In the genomic region with DNA sequence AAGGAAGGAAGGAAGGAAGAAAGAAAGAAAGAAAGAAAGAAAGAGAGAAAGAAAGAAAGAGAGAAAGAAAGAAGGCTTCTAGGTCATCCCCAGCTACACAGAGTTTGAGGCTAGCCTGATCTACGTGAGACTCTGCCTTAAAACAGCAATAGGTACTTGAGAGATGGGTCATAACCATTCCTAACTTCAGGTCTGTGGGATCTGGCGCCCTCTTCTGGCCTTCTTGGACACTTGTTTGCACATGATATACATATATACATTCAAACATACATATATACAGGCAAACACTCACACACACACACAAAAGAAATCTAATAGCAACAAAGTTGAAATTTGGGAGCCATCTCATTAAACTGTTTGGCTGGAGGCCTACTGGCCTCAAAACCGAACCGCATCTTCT, we compare ENCODE assay signal across 9 mouse cellular contexts. TPM values are rescaled to one million over a fixed set of nuclear protein-coding genes. Genes with fewer than 3 reads are reported as not detected.
DNase-seq lines count a peak whose midpoint lies in the region; ATAC-seq and TF ChIP-seq lines count a peak whose summit lies in the region.
"Had no signal": no experiment of that assay in that cellular context is flagged by ENCODE, and none has a peak within 500 bp of the region (broad histone marks: within the 10 kb centered on the region; RNA-seq: fewer than 3 reads in every experiment).

No protein-coding gene starts in this region.

- no peak for TF ChIP-seq EP300 in CH12.LX (IDR thresholded peaks at IDR 0.05; ENCODE audit: low read length)

- TF ChIP-seq POLR2A in kidney, adult 2 months (IDR thresholded peaks at IDR 0.05; ENCODE audit: low read depth, low read length) = no peak
- TF ChIP-seq POLR2A in CH12.LX (IDR thresholded peaks at IDR 0.05; ENCODE audit: low read depth, low read length) = no peak

- no peak overlapping the region for H3K4me2 ChIP-seq in CH12.LX (ENCODE audit: insufficient read depth, low read depth, poor library complexity, severe bottlenecking)
- H3K4me2 ChIP-seq: heart, embryonic 12.5 days had no signal

- intact Hi-C loops in heart, postnatal 10 days (cut with DNase I) = no loop called here

- H3K36me3 ChIP-seq in kidney, adult 2 months (ENCODE audit: control insufficient read depth, insufficient read depth, low read length) = no peaks in the 10 kb centered on the region
- no peaks in the 10 kb centered on the region for H3K36me3 ChIP-seq in CH12.LX (replicated peaks in 1 of 2; ENCODE audit: control insufficient read depth in 1 of 2, insufficient read depth in 1 of 2, low read length in 1 of 2)
- H3K36me3 ChIP-seq: heart, embryonic 12.5 days had no signal

- peaks cover 15% of the 10 kb centered on the region for H3K9me3 ChIP-seq in CH12.LX (replicated peaks; ENCODE audit: low read length)
- H3K9me3 ChIP-seq: heart, embryonic 12.5 days had no signal

- ATAC-seq in granulocyte monocyte progenitor cell, adult 5-6 weeks (replicated peaks; ENCODE audit: poor library complexity, severe bottlenecking) = no peak

- no peak overlapping the region for H3K9ac ChIP-seq in CH12.LX (ENCODE audit: insufficient read depth, low read depth)
- H3K9ac ChIP-seq: heart, embryonic 12.5 days had no signal

- in situ Hi-C loops in CH12.LX (cut with MboI; ENCODE audit: low pct_ligation_motif_present, low pct_unique_long_range_greater_than_20kb, low sequenced_read_pairs) = no loop called here

- no peaks in the 10 kb centered on the region for H3K79me2 ChIP-seq in CH12.LX (replicated peaks; ENCODE audit: control insufficient read depth, extremely low read depth, insufficient read depth, poor library complexity, severe bottlenecking)

- peak; percentile 41 for TF ChIP-seq RAD21 in CH12.LX (IDR thresholded peaks at IDR 0.05; ENCODE audit: low read depth, low read length)

- DNase-seq in kidney, adult 2 months = peak; percentile 29
- no peak for DNase-seq in kidney, adult 18-20 months
- DNase-seq in 416B (ENCODE audit: low read depth) (peak; percentile 78), CH12.LX (ENCODE audit: extremely low read depth) (peak; percentile 32)
- DNase-seq in c-Kit-positive CD71-positive TER-119-positive erythroid progenitor cells, embryonic 14.5 days (ENCODE audit: low spot score) = peak; percentile 45
- no peak for DNase-seq in heart, postnatal 10 days

- H3K4me1 ChIP-seq in kidney, adult 2 months (ENCODE audit: control insufficient read depth, insufficient read depth, low read length) = no peaks in the 10 kb centered on the region; the same call in 1 of the 2 replicates
- H3K4me1 ChIP-seq in CH12.LX (ENCODE audit: control insufficient read depth in 1 of 2, insufficient read depth in 2 of 2) = no peaks in the 10 kb centered on the region

- H3K27me3 ChIP-seq in kidney, adult 2 months (replicated peaks; ENCODE audit: control insufficient read depth, insufficient read depth, low read length) = no peaks in the 10 kb centered on the region
- H3K27me3 ChIP-seq in CH12.LX (replicated peaks) = peaks cover 3% of the 10 kb centered on the region

- H3K27ac ChIP-seq in kidney, adult 2 months (ENCODE audit: insufficient read depth, low read depth, low read length) = no peak overlapping the region
- no peak overlapping the region for H3K27ac ChIP-seq in CH12.LX (ENCODE audit: insufficient read depth, low read depth)

- dilution Hi-C loops in CH12.LX (cut with MboI; ENCODE audit: extremely low pct_ligation_motif_present, extremely low pct_unique_long_range_greater_than_20kb, low sequenced_read_pairs) = no loop called here

- WGBS in kidney, adult 2 months = 81% methylated on average over 4 of the region's 4 CpGs

- peak; percentile 40 for TF ChIP-seq CTCF in kidney, adult 2 months (conservative IDR thresholded peaks at IDR 0.05; ENCODE audit: insufficient read depth, insufficient read length, low read depth, low read length)
- TF ChIP-seq CTCF in CH12.LX (conservative IDR thresholded peaks at IDR 0.05 in 1 of 2, IDR thresholded peaks at IDR 0.05 in 1 of 2; ENCODE audit: low read depth in 2 of 2, low read length in 2 of 2) = peak; percentile 15 to 57; a peak in 2 of 4 replicates

- H3K4me3 ChIP-seq in kidney, adult 2 months (ENCODE audit: insufficient read depth, low read depth, low read length) = no peak overlapping the region
- no peak overlapping the region for H3K4me3 ChIP-seq in CH12.LX (replicated peaks in 1 of 3; ENCODE audit: low read depth in 2 of 3, low read length in 2 of 3, poor library complexity in 1 of 3)
- H3K4me3 ChIP-seq: erythroblast, embryonic 14.5 days; heart, embryonic 12.5 days had no signal

TF ChIP-seq in CH12.LX, 34 proteins besides CTCF, POLR2A, EP300 and RAD21:
- TF ChIP-seq NELFE (IDR thresholded peaks at IDR 0.05; ENCODE audit: low read depth, low read length) = no peak
- TF ChIP-seq MAFK (IDR thresholded peaks at IDR 0.05; ENCODE audit: insufficient replicate concordance, low read length) = no peak
- peak; percentile 16; the same call in 1 of the 2 replicates for TF ChIP-seq SMC3 (IDR thresholded peaks at IDR 0.05; ENCODE audit: low read depth, low read length)
- TF ChIP-seq SIN3A (IDR thresholded peaks at IDR 0.05; ENCODE audit: low read length) = no peak
- no peak for TF ChIP-seq MYC (IDR thresholded peaks at IDR 0.05; ENCODE audit: low read depth, low read length)
- no peak for TF ChIP-seq PAX5 (IDR thresholded peaks at IDR 0.05; ENCODE audit: low read length)
- TF ChIP-seq CHD2 (IDR thresholded peaks at IDR 0.05; ENCODE audit: low read length) = no peak

RNA-seq across cellular contexts. Expression of a gene that starts 19.3 kb away (rescaled TPM):
- 0.11 TPM in 1 of 2 replicates, not detected in the other for polyA plus RNA-seq in kidney, adult 2 months (2012; rRNA removed)
- total RNA-seq in CH12.LX (2012; rRNA removed) (0.17 TPM in 1 of 2 replicates, not detected in the other), CH12.LX (2014; rRNA removed) (not detected in 2 replicates)
- polyA plus RNA-seq in CH12.LX (2012; ENCODE audit: insufficient read length, low read depth) = not detected in 2 replicates
- not detected in 2 replicates for total RNA-seq in granulocyte monocyte progenitor cell, adult 5-6 weeks (2014; fragmentation: Nextera tagmentation)
- total RNA-seq in granulocyte monocyte progenitor cell, adult 5-6 weeks (2017) = 0.69 TPM in 1 of 2 replicates, not detected in the other
- under 1 TPM; 0.86 to 0.94 TPM for total RNA-seq in heart, postnatal 10 days (2021)

RNA-seq across cellular contexts. Expression of a gene that starts 33.7 kb away (rescaled TPM):
- 15.7 and 17.8 TPM in 2 replicates for polyA plus RNA-seq in kidney, adult 2 months (2012; rRNA removed)
- total RNA-seq in CH12.LX (2012; rRNA removed) (0.17 and 0.42 TPM in 2 replicates), CH12.LX (2014; rRNA removed) (not detected in 2 replicates)
- polyA plus RNA-seq in CH12.LX (2012; ENCODE audit: insufficient read length, low read depth) = 0.08 TPM in 1 of 2 replicates, not detected in the other
- 3.3 TPM in 1 of 2 replicates, not detected in the other for total RNA-seq in granulocyte monocyte progenitor cell, adult 5-6 weeks (2014; fragmentation: Nextera tagmentation)
- 0.04 TPM in 1 of 2 replicates, not detected in the other for total RNA-seq in granulocyte monocyte progenitor cell, adult 5-6 weeks (2017)
- total RNA-seq in heart, postnatal 10 days (2021) = 10 to 100 TPM; 15.3 to 19.3 TPM

RNA-seq across cellular contexts. Expression of a gene that starts 56.0 kb away (rescaled TPM):
- polyA plus RNA-seq in kidney, adult 2 months (2012; rRNA removed) = 2,603 and 2,904 TPM in 2 replicates
- total RNA-seq in CH12.LX (2012; rRNA removed) (3,510 and 4,144 TPM in 2 replicates), CH12.LX (2014; rRNA removed) (2,222 and 3,467 TPM in 2 replicates)
- 1,605 and 1,846 TPM in 2 replicates for polyA plus RNA-seq in CH12.LX (2012; ENCODE audit: insufficient read length, low read depth)
- total RNA-seq in granulocyte monocyte progenitor cell, adult 5-6 weeks (2014; fragmentation: Nextera tagmentation) = 2,618 and 3,063 TPM in 2 replicates
- 785 and 838 TPM in 2 replicates for total RNA-seq in granulocyte monocyte progenitor cell, adult 5-6 weeks (2017)
- total RNA-seq in heart, postnatal 10 days (2021) = 100 to 1,000 TPM; 584 to 595 TPM

Comparison
In these comparisons a context has a peak if more than half of its experiments do, and no peak if none do; other contexts are left out.
1. DNase-seq: peak in kidney, adult 2 months (single experiment), 416B (single experiment), CH12.LX (single experiment) and c-Kit-positive CD71-positive TER-119-positive erythroid progenitor cells, embryonic 14.5 days (single experiment); none in kidney, adult 18-20 months (single experiment) and heart, postnatal 10 days (0 of 2).